Mouse (Mus musculus): ENCODE measurements around the gene 1810010D01Rik.

1810010D01Rik gene

GRCm38 (mm10) chr7:145215476-145215875, 7.6 kb upstream of the 1810010D01Rik start:
- in situ Hi-C loops (cut with MboI, MseI), result no loop called here

GRCm38 (mm10) chr7:145211680-145212659, 4.1 kb upstream of the 1810010D01Rik start:
- in situ Hi-C loops (cut with MboI, MseI), result no loop called here

- in situ Hi-C loops (cut with MboI, MseI), result no loop called here
Observed at GRCm38 (mm10) chr7:145210477-145211070, 2.7 kb upstream of the 1810010D01Rik start.

- in situ Hi-C loops (cut with MboI, MseI), result no loop called here
Observed at GRCm38 (mm10) chr7:145206801-145207200, 1.1 kb downstream of the 1810010D01Rik start.

- in situ Hi-C loops (cut with MboI, MseI), result no loop called here
Observed at GRCm38 (mm10) chr7:145206056-145206610, 1.8 kb downstream of the 1810010D01Rik start.

- in situ Hi-C loops (cut with MboI, MseI), result no loop called here
Observed at GRCm38 (mm10) chr7:145205363-145205902, 2.5 kb downstream of the 1810010D01Rik start.

- in situ Hi-C loops (cut with MboI, MseI), result no loop called here
Observed at GRCm38 (mm10) chr7:145199711-145200110, 8.2 kb downstream of the 1810010D01Rik start.

- in situ Hi-C loops (cut with MboI, MseI), result no loop called here
Observed at GRCm38 (mm10) chr7:145198223-145198714, 9.7 kb downstream of the 1810010D01Rik start.

- in situ Hi-C loops (cut with MboI, MseI), result no loop called here
Observed at GRCm38 (mm10) chr7:145197711-145198110, 10.2 kb downstream of the 1810010D01Rik start.

GRCm38 (mm10) chr7:145197042-145197441, 10.9 kb downstream of the 1810010D01Rik start:
- in situ Hi-C loops (cut with MboI, MseI), result no loop called here

- in situ Hi-C loops (cut with MboI, MseI), result no loop called here
Observed at GRCm38 (mm10) chr7:145196340-145196739, 11.6 kb downstream of the 1810010D01Rik start.

- in situ Hi-C loops (cut with MboI, MseI), result no loop called here
Observed at GRCm38 (mm10) chr7:145195186-145195927, 12.6 kb downstream of the 1810010D01Rik start.

GRCm38 (mm10) chr7:145194455-145195161, 13.3 kb downstream of the 1810010D01Rik start:
- in situ Hi-C loops (cut with MboI, MseI), result no loop called here

- in situ Hi-C loops (cut with MboI, MseI), result no loop called here
Observed at GRCm38 (mm10) chr7:145192836-145193235, 15.1 kb downstream of the 1810010D01Rik start.

GRCm38 (mm10) chr7:145190520-145190919, 17.4 kb downstream of the 1810010D01Rik start:
- in situ Hi-C loops (cut with MboI, MseI), result no loop called here

- in situ Hi-C loops (cut with MboI, MseI), result no loop called here
Observed at GRCm38 (mm10) chr7:145189342-145189741, 18.6 kb downstream of the 1810010D01Rik start.

- in situ Hi-C loops (cut with MboI, MseI), result no loop called here
Observed at GRCm38 (mm10) chr7:145187802-145188201, 20.1 kb downstream of the 1810010D01Rik start.

GRCm38 (mm10) chr7:145182388-145182787, 25.5 kb downstream of the 1810010D01Rik start:
- in situ Hi-C loops (cut with MboI, MseI), result no loop called here

GRCm38 (mm10) chr7:145181376-145182034, 26.4 kb downstream of the 1810010D01Rik start:
- in situ Hi-C loops (cut with MboI, MseI), result no loop called here

GRCm38 (mm10) chr7:145179691-145180091, 28.2 kb downstream of the 1810010D01Rik start:
- in situ Hi-C loops (cut with MboI, MseI), result no loop called here

All from T-helper 2 cell (primary cell).